Mouse (Mus musculus): ENCODE data around the gene Epb42.
"Not testable (repeated sequence)": the region's sequence is repeated elsewhere in the genome, so short reads cannot be mapped to it uniquely, and the experiment has no call there.

Epb42 gene

GRCm38 (mm10) chr2:121036733-121037341, at the start of gene Epb42:
Epb42 (minus strand) TSS chr2:121037072.
- DNase-seq (ENCODE audit: low spot score), result no peak

- DNase-seq (ENCODE audit: low spot score), result peak; percentile 34
These were observed 48.8 kb upstream of the Epb42 start, which contains the start of gene Tgm5 for GRCm38 (mm10) chr2:121085480-121086185. Tgm5 (minus strand) TSS chr2:121085841.

- no peak for DNase-seq (ENCODE audit: low spot score)
These were observed 45.8 kb upstream of the Epb42 start for GRCm38 (mm10) chr2:121082626-121083025.

GRCm38 (mm10) chr2:121074747-121075146, 37.9 kb upstream of the Epb42 start:
- no peak for DNase-seq (ENCODE audit: low spot score)

- DNase-seq (ENCODE audit: low spot score), result peak; percentile 30
These were observed 35.0 kb upstream of the Epb42 start for GRCm38 (mm10) chr2:121071871-121072270.

GRCm38 (mm10) chr2:121069506-121069905, 32.6 kb upstream of the Epb42 start:
- peak; percentile 30 for DNase-seq (ENCODE audit: low spot score)

- DNase-seq (ENCODE audit: low spot score), result peak; percentile 14
These were observed 30.2 kb upstream of the Epb42 start for GRCm38 (mm10) chr2:121067116-121067515.

- no peak for DNase-seq (ENCODE audit: low spot score)
These were observed 24.4 kb upstream of the Epb42 start for GRCm38 (mm10) chr2:121061315-121061714.

- no peak for DNase-seq (ENCODE audit: low spot score)
These were observed 21.1 kb upstream of the Epb42 start for GRCm38 (mm10) chr2:121057997-121058396.

GRCm38 (mm10) chr2:121055915-121056314, 19.0 kb upstream of the Epb42 start:
- no peak for DNase-seq (ENCODE audit: low spot score)

GRCm38 (mm10) chr2:121054060-121054459, 17.2 kb upstream of the Epb42 start:
- no peak for DNase-seq (ENCODE audit: low spot score)

- DNase-seq (ENCODE audit: low spot score), result no peak
These were observed 15.3 kb upstream of the Epb42 start for GRCm38 (mm10) chr2:121052176-121052575.

GRCm38 (mm10) chr2:121045653-121046052, 8.8 kb upstream of the Epb42 start:
- DNase-seq (ENCODE audit: low spot score), result no peak

GRCm38 (mm10) chr2:121041098-121041497, 4.2 kb upstream of the Epb42 start:
- no peak for DNase-seq (ENCODE audit: low spot score)

- DNase-seq (ENCODE audit: low spot score), result no peak
These were observed 2.5 kb upstream of the Epb42 start for GRCm38 (mm10) chr2:121039382-121039781.

GRCm38 (mm10) chr2:121038851-121039250, 2.0 kb upstream of the Epb42 start:
- DNase-seq (ENCODE audit: low spot score), result not testable (repeated sequence)

GRCm38 (mm10) chr2:121022918-121023317, 14.0 kb downstream of the Epb42 start:
- no peak for DNase-seq (ENCODE audit: low spot score)

- no peak for DNase-seq (ENCODE audit: low spot score)
These were observed 19.7 kb downstream of the Epb42 start for GRCm38 (mm10) chr2:121017151-121017550.

GRCm38 (mm10) chr2:121016226-121016625, 20.6 kb downstream of the Epb42 start:
- no peak for DNase-seq (ENCODE audit: low spot score)

- DNase-seq (ENCODE audit: low spot score), result no peak
These were observed 21.4 kb downstream of the Epb42 start for GRCm38 (mm10) chr2:121015507-121015906.

- no peak for DNase-seq (ENCODE audit: low spot score)
These were observed 24.2 kb downstream of the Epb42 start for GRCm38 (mm10) chr2:121012676-121013075.

- no peak for DNase-seq (ENCODE audit: low spot score)
These were observed 27.7 kb downstream of the Epb42 start for GRCm38 (mm10) chr2:121009071-121009677.

- DNase-seq (ENCODE audit: low spot score), result no peak
These were observed 28.2 kb downstream of the Epb42 start for GRCm38 (mm10) chr2:121008664-121009007.

Data from testis, postnatal 10 days (tissue).